Mouse (Mus musculus) NIH3T3 (cell line): ENCODE measurements at regions not wholly inside any gene's neighbourhood (a gene's known extent, or its start where the extent isn't known, plus 50 kb on each side); places are given as distances from the start of the nearest gene placed in this dataset.

Experiments
- DNase-seq: peaks from one replicate; pipeline ENCODE4 v3.0.0-alpha.2; 2012; ENCODE audit warnings: low read depth

DNA sequence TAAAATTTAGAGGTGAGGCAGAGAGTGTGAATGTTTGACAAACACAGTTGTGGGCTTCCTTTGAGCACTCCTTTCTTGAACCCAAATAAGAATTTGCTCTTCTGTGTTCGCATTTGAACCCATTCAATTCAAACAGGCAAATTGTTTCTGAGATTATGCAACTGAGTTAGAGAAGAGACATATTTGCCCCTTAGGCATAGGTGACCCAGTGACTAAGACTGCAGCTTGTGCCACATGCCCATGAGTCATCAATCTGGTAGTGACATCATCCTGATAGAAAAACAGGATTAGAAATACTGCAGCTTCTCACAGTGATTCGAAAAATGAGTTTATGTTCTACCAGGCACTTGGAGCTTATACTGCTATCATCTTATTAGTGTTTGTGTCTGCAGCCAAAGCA lies 67.2 kb downstream of the Zfp622 start:
- DNase-seq = peak; percentile 36

DNA sequence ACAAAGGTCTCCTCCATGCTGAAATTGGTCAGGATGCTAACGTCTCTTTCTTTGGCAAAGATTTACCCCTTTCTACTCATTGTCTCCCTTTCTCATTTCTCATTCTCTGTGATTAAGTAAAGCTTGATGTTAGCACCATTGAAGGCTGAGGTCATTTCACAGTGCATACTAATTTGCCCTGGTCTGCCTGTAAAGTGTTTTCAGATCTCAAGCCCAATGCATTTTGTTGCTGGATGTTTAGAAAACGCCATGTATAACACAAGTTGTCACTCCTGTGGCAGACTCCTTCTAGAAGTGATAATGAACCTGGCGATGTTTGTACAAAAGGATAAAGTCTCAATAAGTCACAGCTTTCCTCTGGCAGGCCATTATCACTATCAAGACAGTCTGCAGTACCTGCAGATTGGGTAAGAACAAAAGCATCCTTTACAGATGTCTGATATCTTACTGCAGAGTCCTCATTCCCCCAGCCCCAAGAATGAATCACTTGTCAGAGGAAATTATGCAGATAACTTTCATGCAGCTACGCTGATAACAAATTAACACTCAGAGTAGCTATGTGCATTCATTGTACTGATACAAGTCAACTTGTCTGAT lies 68.7 kb downstream of the Zfp622 start:
- DNase-seq = no peak

DNA sequence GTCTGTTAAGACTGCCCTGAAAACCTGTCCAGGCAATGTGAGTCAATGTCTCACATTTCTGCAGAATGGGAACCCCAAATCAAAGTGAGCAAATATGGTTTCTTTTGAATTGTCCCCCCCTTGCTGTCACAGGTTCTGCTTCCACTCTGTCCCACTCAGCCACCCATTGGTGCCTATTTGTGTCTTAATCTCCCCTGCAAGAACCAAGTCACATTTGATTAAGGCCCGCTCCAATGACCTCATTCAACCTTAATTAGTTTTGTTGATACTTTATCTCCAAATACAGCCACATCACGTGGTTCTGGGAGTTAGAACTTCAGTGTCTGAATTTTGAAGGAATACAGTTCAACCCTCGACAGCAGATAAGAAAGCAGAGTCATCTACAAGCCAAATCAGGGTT lies 73.9 kb downstream of the Zfp622 start:
- DNase-seq = no peak

DNA sequence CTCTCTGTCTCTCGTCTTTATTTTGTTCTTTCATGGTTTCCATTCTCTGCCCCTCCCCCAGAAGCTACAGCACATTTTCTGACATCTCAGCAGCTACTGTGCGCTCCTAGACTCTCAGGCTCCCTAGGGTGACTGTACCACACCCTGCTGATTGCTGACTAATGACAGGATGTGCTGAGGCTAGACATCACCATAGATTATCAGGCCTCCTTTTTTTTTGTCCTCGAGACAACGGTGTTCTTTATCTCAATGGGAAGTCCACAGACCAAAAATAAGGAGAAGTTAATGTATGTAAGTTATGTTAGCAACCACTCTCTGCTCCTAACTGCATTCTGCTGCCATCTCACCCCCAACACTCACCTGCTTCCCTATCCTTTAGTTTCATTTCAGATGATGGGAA lies 116.0 kb downstream of the Zfp622 start:
- no peak for DNase-seq

DNA sequence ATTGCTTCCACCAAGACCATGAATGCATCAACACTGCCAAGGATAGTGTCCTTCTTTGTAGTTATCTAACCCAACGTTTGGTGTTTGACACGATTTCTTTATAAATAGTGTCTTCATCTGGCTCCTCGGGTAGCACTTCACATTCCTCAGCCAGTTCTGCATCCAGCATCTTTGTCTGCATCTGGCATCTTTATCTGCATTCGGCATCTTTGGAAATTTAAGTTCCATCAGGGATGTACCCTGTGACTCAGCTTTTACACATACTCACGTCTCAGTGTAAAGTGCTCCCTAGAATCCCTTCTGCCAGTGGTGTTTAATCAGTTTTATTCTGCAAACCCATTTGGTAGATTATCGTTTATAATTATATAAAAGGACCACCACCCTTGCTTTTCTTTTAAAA lies 123.8 kb downstream of the Zfp622 start:
- no peak for DNase-seq

DNA sequence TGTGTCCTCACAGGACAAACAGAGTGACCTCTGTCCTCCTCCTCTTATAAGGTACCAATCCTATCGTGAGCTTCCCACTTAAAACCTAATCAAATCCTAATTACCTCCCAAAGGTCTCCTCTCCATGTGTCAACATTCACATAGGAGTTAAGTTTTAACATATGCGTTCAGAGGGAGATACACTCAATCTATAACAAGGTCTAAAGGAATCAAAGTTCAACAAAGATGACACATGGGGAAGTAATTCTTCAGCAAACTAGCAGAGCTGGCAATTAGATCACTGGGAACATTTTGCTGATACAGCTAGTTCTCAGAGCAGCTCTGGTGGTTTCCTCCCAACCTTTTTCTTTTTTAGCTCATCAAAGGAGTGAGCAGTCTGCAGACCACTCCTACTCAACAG lies 160.0 kb downstream of the Zfp622 start:
- DNase-seq = no peak

DNA sequence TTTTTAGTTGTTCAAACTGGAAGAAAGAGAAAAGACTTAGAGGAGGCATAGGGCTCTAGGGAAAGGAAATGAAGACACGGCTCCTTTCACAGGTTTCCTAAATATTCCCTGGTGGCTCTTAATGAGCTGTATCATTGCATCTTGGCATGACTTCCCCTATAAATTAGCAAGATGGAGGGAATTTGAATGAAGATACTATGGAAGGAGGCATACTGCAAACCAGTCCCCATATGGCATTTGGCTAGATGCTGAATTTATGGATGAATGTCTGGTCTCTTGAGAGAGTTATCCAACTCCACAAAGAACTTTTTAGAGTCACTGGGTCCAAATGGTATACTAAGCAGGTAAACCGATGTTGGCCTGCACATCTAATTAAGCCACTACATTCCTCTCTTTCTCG lies 150.3 kb upstream of the March11 start:
- no peak for DNase-seq

DNA sequence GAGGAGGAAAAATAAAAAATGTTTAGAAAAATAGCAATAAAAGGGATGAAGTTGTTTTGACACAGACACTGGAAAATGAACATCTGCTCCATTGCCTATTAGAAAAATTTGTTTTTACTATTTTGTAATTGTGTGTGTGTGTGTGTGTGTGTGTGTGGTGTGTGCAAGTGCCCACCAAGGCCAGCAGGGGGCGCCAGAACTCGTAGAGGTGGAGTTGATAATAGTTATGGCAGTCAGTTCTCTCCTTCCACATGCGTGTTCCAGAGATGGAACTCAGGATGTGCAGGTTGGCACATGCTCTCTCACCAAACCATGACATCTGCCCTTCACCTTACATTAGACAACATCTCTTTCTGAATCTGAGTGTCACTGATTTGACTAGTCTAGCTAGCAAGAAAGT lies 123.9 kb upstream of the March11 start:
- no peak for DNase-seq

DNA sequence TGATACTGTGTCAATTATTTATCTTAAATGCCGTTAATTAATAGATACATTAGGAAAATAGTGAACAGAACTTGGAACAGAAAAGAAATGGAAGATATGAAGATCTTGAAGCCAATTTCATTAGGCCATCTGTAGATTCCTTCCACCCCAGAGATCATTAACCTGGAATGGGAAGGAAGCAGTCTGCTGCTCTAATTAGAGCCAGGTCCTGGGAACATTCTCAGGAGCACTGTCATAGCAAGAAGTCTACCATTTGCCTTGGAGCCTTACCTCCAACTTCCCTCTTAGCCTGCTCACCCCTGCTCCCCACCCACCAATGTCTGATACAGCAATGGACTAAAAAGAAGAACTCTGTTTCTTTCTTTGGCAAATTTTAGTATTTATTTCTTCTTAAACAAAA lies 113.3 kb upstream of the March11 start:
- no peak for DNase-seq

DNA sequence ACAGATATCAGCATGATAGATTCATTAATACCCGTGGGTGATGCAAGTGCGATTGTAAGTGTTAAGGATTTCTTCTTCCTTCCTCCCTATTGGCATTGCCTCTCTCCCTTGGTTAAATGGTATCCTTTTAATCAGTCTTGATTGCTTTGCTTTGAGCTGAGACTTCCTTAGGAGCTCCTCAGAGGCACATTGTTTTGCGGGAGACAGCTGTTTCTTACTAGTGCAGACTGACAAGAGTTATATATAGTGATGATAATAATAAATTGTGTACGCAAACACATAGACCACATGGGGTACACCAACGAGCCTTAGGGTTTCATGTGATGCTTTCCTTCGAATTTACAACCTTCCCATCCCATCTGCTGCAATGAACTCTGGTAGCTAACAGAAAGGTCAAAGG lies 102.0 kb upstream of the March11 start:
- DNase-seq = no peak

DNA sequence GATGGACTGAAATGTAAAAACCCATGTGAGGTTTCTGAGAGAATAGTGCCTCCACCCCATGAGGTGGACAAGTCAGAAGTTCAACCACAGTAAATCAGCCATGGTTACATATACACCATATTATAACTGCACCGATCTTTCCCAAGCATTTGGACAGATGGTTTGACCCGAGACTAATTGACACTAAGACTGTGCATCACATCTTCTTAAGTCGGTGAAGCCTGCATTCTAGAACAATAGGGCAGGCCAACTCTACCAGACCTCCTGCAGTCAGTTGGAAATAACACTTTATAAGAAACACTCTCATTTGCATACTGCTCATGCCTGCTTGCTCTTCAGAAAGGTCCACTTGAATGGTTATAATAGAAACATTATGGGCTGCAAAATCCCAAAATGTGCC lies 88.0 kb upstream of the March11 start:
- DNase-seq = no peak

DNA sequence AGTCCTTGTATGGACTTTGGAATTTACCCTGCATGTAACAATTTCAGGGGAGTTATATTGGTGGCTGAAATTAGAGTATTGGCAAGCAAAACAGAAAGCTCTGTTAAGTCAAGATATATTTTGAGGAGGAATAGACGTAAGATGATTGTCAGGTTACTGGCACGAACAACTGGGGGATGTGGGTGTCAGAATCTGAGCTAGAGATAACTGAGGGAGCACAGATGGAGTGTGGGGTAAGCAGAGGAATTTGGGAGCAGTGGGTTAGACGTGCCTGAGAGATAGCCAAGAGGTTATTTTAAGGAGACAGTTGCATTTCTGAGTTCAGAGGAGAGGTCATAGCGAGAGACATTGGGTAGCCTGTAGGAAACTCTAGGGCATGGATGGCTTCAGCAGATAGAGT lies 80.2 kb upstream of the March11 start:
- DNase-seq = no peak
